Mouse (Mus musculus): ENCODE data around the gene Nab2.

DNA sequence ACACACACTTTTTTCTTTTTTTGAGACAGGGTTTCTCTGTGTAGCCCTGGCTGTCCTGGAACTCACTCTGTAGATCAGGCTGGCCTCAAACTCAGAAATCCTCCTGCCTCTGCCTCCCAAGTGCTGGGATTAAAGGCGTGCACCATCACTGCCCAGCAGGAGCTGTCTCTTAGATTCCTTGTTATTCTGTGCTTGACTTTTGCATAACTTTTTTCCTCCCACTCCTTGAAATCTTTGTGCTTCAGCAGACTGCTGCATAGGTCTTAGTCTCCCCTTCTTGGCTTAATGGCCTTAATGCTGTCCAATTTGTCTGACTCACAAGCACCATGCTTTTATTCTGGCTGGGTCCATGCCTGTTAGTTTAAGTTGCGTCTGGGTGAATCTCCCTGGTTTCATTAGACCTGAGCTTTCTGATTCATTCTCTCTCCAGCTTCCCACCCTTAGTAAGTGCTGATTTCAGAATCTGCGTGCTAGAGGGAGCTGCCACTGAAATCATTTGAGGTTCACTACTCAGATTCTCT, 40.5 kb upstream of the Nab2 start:
- TF ChIP-seq CTCF (IDR thresholded peaks at IDR 0.05; ENCODE audit: extremely low read depth, insufficient read depth, low read length) (no peak), POLR2A (IDR thresholded peaks at IDR 0.05; ENCODE audit: extremely low read depth, insufficient read depth, low read length) (no peak)

Measured in cortical plate, adult 2 months (tissue).